Mouse (Mus musculus) lung, embryonic 14.5 days (tissue): ENCODE results near the gene Olfr622. TPM values are rescaled to one million over a fixed set of nuclear protein-coding genes. Genes with fewer than 3 reads are reported as not detected.

Experiments
- ATAC-seq: fragments of 200-750 bp; cut with Nextera tagmentation; 2 replicates; pipeline ENCODE4 v1.8.0; 2017; ENCODE audit warnings: mild to moderate bottlenecking, moderate TSS enrichment, moderate library complexity; ENCODE audit not compliant: insufficient read depth
- DNase-seq: peaks from one replicate; pipeline ENCODE4 v3.0.0-alpha.2; 2015
- H3K27ac ChIP-seq: fragments of 300-500 bp; sonication (generic); 2 replicates; pipeline ENCODE4 v1.5.1; 2014; ENCODE audit warnings: low read depth, mild to moderate bottlenecking, moderate library complexity
- H3K27me3 ChIP-seq: fragments of 300-500 bp; sonication (generic); 2 replicates; pipeline ENCODE4 v1.6.1; 2014; ENCODE audit warnings: low read length, control low read depth; ENCODE audit not compliant: insufficient read depth
- H3K36me3 ChIP-seq: fragments of 300-500 bp; sonication (generic); 2 replicates; pipeline ENCODE4 v1.6.1; 2014; ENCODE audit warnings: control low read depth; ENCODE audit not compliant: insufficient read depth
- H3K4me1 ChIP-seq: fragments of 300-500 bp; sonication (generic); 2 replicates; pipeline ENCODE4 v1.6.1; 2014; ENCODE audit warnings: antibody characterized with exemption, control low read depth; ENCODE audit not compliant: insufficient read depth
- H3K4me2 ChIP-seq: fragments of 300-500 bp; sonication (generic); 2 replicates; pipeline ENCODE4 v1.6.1; 2014; ENCODE audit warnings: mild to moderate bottlenecking
- H3K4me3 ChIP-seq: fragments of 300-500 bp; sonication (generic); 2 replicates; pipeline ENCODE4 v1.5.1; 2014; ENCODE audit warnings: low read depth, low read length
- H3K9ac ChIP-seq: fragments of 300-500 bp; sonication (generic); 2 replicates; pipeline ENCODE4 v1.6.1; 2014
- H3K9me3 ChIP-seq: fragments of 300-500 bp; sonication (generic); 2 replicates; pipeline ENCODE4 v1.6.1; 2016; ENCODE audit warnings: low read depth, low read length, control low read depth
- CTCF ChIP-seq: IDR thresholded peaks from 2 replicates; pipeline ENCODE4 v1.5.1; 2016; ENCODE audit warnings: antibody characterized with exemption, low read depth
- WGBS: fragments of 180-500 bp; shearing (Covaris S2); extraction: QIAGEN DNeasy Blood & Tissue Kit; methylation state at CpG from one replicate; pipeline ENCODE4 v1.1.7; 2014; 5-methylcytosine and 5-hydroxymethylcytosine counted together
- polyA plus RNA-seq: library from polyadenylated mRNA; unstranded; fragments of >200 nt; fragmentation: Nextera tagmentation; extraction: Ambion mirVana; gene quantifications from 2 replicates; pipeline ENCODE4 v1.2.1, GENCODE M21; 2014

Olfr622 gene
- polyA plus RNA-seq, 1 experiment from 2014 or later: not detected

GRCm38 (mm10) chr7:103600275-103600674 is 42.2 kb downstream of the Olfr622 start, which contains the start of gene Olfr619:
Gene Olfr619, plus strand, starts transcription at chr7:103600575.
- no peak within 1 kb of the TSS for H3K27ac ChIP-seq

GRCm38 (mm10) chr7:103589803-103590202 is 52.7 kb downstream of the Olfr622 start, which contains the start of gene Olfr618:
Gene Olfr618, plus strand, starts transcription at chr7:103590103.
- Histone ChIP-seq H3K27me3 (no peaks in the 10 kb centered on the region), H3K9ac (no peak within 1 kb of the TSS), H3K27ac (no peak within 1 kb of the TSS), H3K9me3 (no peaks in the 10 kb centered on the region), H3K36me3 (no peaks in the 10 kb centered on the region), H3K4me3 (no peak within 1 kb of the TSS), H3K4me1 (no peaks in the 10 kb centered on the region), H3K4me2 (no peak within 1 kb of the TSS)
- WGBS: 52% methylated on average over 2 of the region's 2 CpGs
- DNase-seq (no peak), ATAC-seq (no peak)
- no peak for TF ChIP-seq CTCF

More at GRCm38 (mm10) chr7:103600275-103600674, 42.2 kb downstream of the Olfr622 start, which contains the start of gene Olfr619:
- TF ChIP-seq CTCF: no peak
- DNase-seq (no peak), ATAC-seq (no peak)
- Histone ChIP-seq H3K27me3 (no peaks in the 10 kb centered on the region), H3K9me3 (no peaks in the 10 kb centered on the region), H3K36me3 (no peaks in the 10 kb centered on the region), H3K4me1 (no peaks in the 10 kb centered on the region), H3K4me3 (no peak within 1 kb of the TSS), H3K9ac (no peak within 1 kb of the TSS), H3K4me2 (no peak within 1 kb of the TSS)

Other genes starting within 250 kb of the Olfr622 start
- not detected in 2 replicates for gene Usp17lc, start 227.6 kb downstream of the Olfr622 start, polyA plus RNA-seq
- gene Olfr605, start 197.3 kb downstream of the Olfr622 start, polyA plus RNA-seq: not detected in 2 replicates
- not detected in 2 replicates for gene Olfr606, start 193.7 kb downstream of the Olfr622 start, polyA plus RNA-seq
- not detected in 2 replicates for gene Olfr607, start 178.6 kb downstream of the Olfr622 start, polyA plus RNA-seq
- gene Olfr608, start 172.8 kb downstream of the Olfr622 start, polyA plus RNA-seq: not detected in 2 replicates
- gene Olfr609, start 144.6 kb downstream of the Olfr622 start, polyA plus RNA-seq: not detected in 2 replicates
- gene Olfr610, start 130.6 kb downstream of the Olfr622 start, polyA plus RNA-seq: not detected in 2 replicates
- not detected in 2 replicates for gene Olfr611, start 121.9 kb downstream of the Olfr622 start, polyA plus RNA-seq
- not detected in 2 replicates for gene Olfr612, start 100.0 kb downstream of the Olfr622 start, polyA plus RNA-seq
- not detected in 2 replicates for gene Olfr613, start 94.6 kb downstream of the Olfr622 start, polyA plus RNA-seq
- not detected in 2 replicates for gene Olfr615, start 86.6 kb downstream of the Olfr622 start, polyA plus RNA-seq
- gene Olfr616, start 73.6 kb downstream of the Olfr622 start, polyA plus RNA-seq: not detected in 2 replicates
- not detected in 2 replicates for gene Olfr617, start 69.6 kb downstream of the Olfr622 start, polyA plus RNA-seq
- not detected in 2 replicates for gene Olfr618, start 52.6 kb downstream of the Olfr622 start, polyA plus RNA-seq
- not detected in 2 replicates for gene Olfr619, start 42.1 kb downstream of the Olfr622 start, polyA plus RNA-seq
- not detected in 2 replicates for gene Olfr620, start 30.2 kb downstream of the Olfr622 start, polyA plus RNA-seq
- not detected in 2 replicates for gene Olfr623, start 21.0 kb upstream of the Olfr622 start, polyA plus RNA-seq
- gene Olfr624, start 28.5 kb upstream of the Olfr622 start, polyA plus RNA-seq: 0.03 TPM in 1 of 2 replicates, not detected in the other
- gene Olfr625-ps1, start 40.0 kb upstream of the Olfr622 start, polyA plus RNA-seq: not detected in 2 replicates
- gene Olfr243, start 72.0 kb upstream of the Olfr622 start, polyA plus RNA-seq: not detected in 2 replicates
- not detected in 2 replicates for gene Olfr628, start 87.7 kb upstream of the Olfr622 start, polyA plus RNA-seq
- gene Olfr629, start 102.2 kb upstream of the Olfr622 start, polyA plus RNA-seq: not detected in 2 replicates
- gene Olfr630, start 114.6 kb upstream of the Olfr622 start, polyA plus RNA-seq: not detected in 2 replicates
- gene Olfr69, start 128.9 kb upstream of the Olfr622 start, polyA plus RNA-seq: not detected in 2 replicates
- gene Olfr68, start 137.0 kb upstream of the Olfr622 start, polyA plus RNA-seq: not detected in 2 replicates
- gene Olfr67, start 149.1 kb upstream of the Olfr622 start, polyA plus RNA-seq: not detected in 2 replicates
- 3,031 and 3,067 TPM in 2 replicates for gene Hbb-bt, start 171.3 kb upstream of the Olfr622 start, polyA plus RNA-seq
- 7,232 and 7,259 TPM in 2 replicates for gene Hbb-bs, start 185.4 kb upstream of the Olfr622 start, polyA plus RNA-seq
- not detected in 2 replicates for gene Hbb-bh2, start 197.8 kb upstream of the Olfr622 start, polyA plus RNA-seq
- 9.2 and 18.0 TPM in 2 replicates for gene Hbb-bh1, start 200.5 kb upstream of the Olfr622 start, polyA plus RNA-seq
- 1,485 and 1,968 TPM in 2 replicates for gene Hbb-y, start 210.5 kb upstream of the Olfr622 start, polyA plus RNA-seq
- not detected in 2 replicates for gene Olfr66, start 243.6 kb upstream of the Olfr622 start, polyA plus RNA-seq